Mouse (Mus musculus): ENCODE measurements around the gene Atg4d. TPM values are rescaled to one million over a fixed set of nuclear protein-coding genes. Genes with fewer than 3 reads are reported as not detected.

Atg4d gene
- polyA plus RNA-seq, 1 experiment from 2014 or later = 35.5 TPM

Other genes with a start within 250 kb of the Atg4d start
- 18.6 and 20.0 TPM in 2 replicates for gene Icam1, start 249.3 kb upstream of the Atg4d start, polyA plus RNA-seq (2014; fragmentation: Nextera tagmentation; extraction: Ambion mirVana)
- gene Icam4, start 235.9 kb upstream of the Atg4d start, polyA plus RNA-seq (2014; fragmentation: Nextera tagmentation; extraction: Ambion mirVana) = 0.65 and 0.69 TPM in 2 replicates
- gene Icam5, start 233.2 kb upstream of the Atg4d start, polyA plus RNA-seq (2014; fragmentation: Nextera tagmentation; extraction: Ambion mirVana) = 0.19 TPM in 1 of 2 replicates, not detected in the other
- gene Zglp1, start 198.2 kb upstream of the Atg4d start, polyA plus RNA-seq (2014; fragmentation: Nextera tagmentation; extraction: Ambion mirVana) = 0.87 and 1.2 TPM in 2 replicates
- gene Gm49373, start 192.2 kb upstream of the Atg4d start, polyA plus RNA-seq (2014; fragmentation: Nextera tagmentation; extraction: Ambion mirVana) = 0.24 TPM in 1 of 2 replicates, not detected in the other
- gene Fdx1l, start 191.7 kb upstream of the Atg4d start, polyA plus RNA-seq (2014; fragmentation: Nextera tagmentation; extraction: Ambion mirVana) = 60.8 and 62.7 TPM in 2 replicates
- gene Gm38431, start 173.3 kb upstream of the Atg4d start, polyA plus RNA-seq (2014; fragmentation: Nextera tagmentation; extraction: Ambion mirVana) = 1.2 and 1.4 TPM in 2 replicates
- gene Raver1, start 173.3 kb upstream of the Atg4d start, polyA plus RNA-seq (2014; fragmentation: Nextera tagmentation; extraction: Ambion mirVana) = 64.2 and 71.4 TPM in 2 replicates
- gene Tyk2, start 134.1 kb upstream of the Atg4d start, polyA plus RNA-seq (2014; fragmentation: Nextera tagmentation; extraction: Ambion mirVana) = 9.8 and 11.6 TPM in 2 replicates
- gene Cdc37, start 115.3 kb upstream of the Atg4d start, polyA plus RNA-seq (2014; fragmentation: Nextera tagmentation; extraction: Ambion mirVana) = 259 and 298 TPM in 2 replicates
- gene Pde4a, start 99.6 kb upstream of the Atg4d start, polyA plus RNA-seq (2014; fragmentation: Nextera tagmentation; extraction: Ambion mirVana) = 6.2 and 6.9 TPM in 2 replicates
- 43.0 and 49.6 TPM in 2 replicates for gene Keap1, start 25.9 kb upstream of the Atg4d start, polyA plus RNA-seq (2014; fragmentation: Nextera tagmentation; extraction: Ambion mirVana)
- gene S1pr5, start 16.9 kb upstream of the Atg4d start, polyA plus RNA-seq (2014; fragmentation: Nextera tagmentation; extraction: Ambion mirVana) = 0.96 and 1.3 TPM in 2 replicates
- gene Kri1, start 22.7 kb downstream of the Atg4d start, polyA plus RNA-seq (2014; fragmentation: Nextera tagmentation; extraction: Ambion mirVana) = 11.0 and 14.4 TPM in 2 replicates
- gene Cdkn2d, start 26.1 kb downstream of the Atg4d start, polyA plus RNA-seq (2014; fragmentation: Nextera tagmentation; extraction: Ambion mirVana) = 57.2 and 57.7 TPM in 2 replicates
- 20.8 and 22.7 TPM in 2 replicates for gene Ap1m2, start 47.0 kb downstream of the Atg4d start, polyA plus RNA-seq (2014; fragmentation: Nextera tagmentation; extraction: Ambion mirVana)
- gene Slc44a2, start 55.4 kb downstream of the Atg4d start, polyA plus RNA-seq (2014; fragmentation: Nextera tagmentation; extraction: Ambion mirVana) = 111 and 132 TPM in 2 replicates
- 139 and 177 TPM in 2 replicates for gene Ilf3, start 102.6 kb downstream of the Atg4d start, polyA plus RNA-seq (2014; fragmentation: Nextera tagmentation; extraction: Ambion mirVana)
- 36.9 and 49.4 TPM in 2 replicates for gene Qtrt1, start 146.5 kb downstream of the Atg4d start, polyA plus RNA-seq (2014; fragmentation: Nextera tagmentation; extraction: Ambion mirVana)
- 65.8 and 69.3 TPM in 2 replicates for gene Dnm2, start 159.6 kb downstream of the Atg4d start, polyA plus RNA-seq (2014; fragmentation: Nextera tagmentation; extraction: Ambion mirVana)
- gene Tmed1, start 245.0 kb downstream of the Atg4d start, polyA plus RNA-seq (2014; fragmentation: Nextera tagmentation; extraction: Ambion mirVana) = 103 and 115 TPM in 2 replicates

Data from embryonic facial prominence, embryonic 14.5 days (tissue).